Mouse (Mus musculus) bone marrow, adult 2 months (tissue): ENCODE results near the gene Fgf15. TPM values are rescaled to one million over a fixed set of nuclear protein-coding genes. Genes with fewer than 3 reads are reported as not detected.

Experiments used
- H3K27ac ChIP-seq: fragments of 200-500 bp; 2 replicates; pipeline ENCODE4 v1.5.1; 2012; ENCODE audit warnings: low read depth, mild to moderate bottlenecking, control low read depth, inconsistent platforms, low read length; ENCODE audit not compliant: control insufficient read depth, poor library complexity, insufficient read depth
- H3K4me1 ChIP-seq: fragments of 200-500 bp; 2 replicates; pipeline ENCODE4 v1.6.1; 2011; ENCODE audit warnings: low read length; ENCODE audit not compliant: control insufficient read depth, insufficient read depth
- H3K4me3 ChIP-seq: fragments of 200-500 bp; replicated peaks from 2 replicates; pipeline ENCODE3; 2011; ENCODE audit warnings: mild to moderate bottlenecking, low read depth, low read length, control low read depth; ENCODE audit not compliant: control insufficient read depth
- CTCF ChIP-seq: fragments of 200-500 bp; IDR thresholded peaks from 2 replicates; pipeline ENCODE4 v1.5.1; 2011; ENCODE audit warnings: low read length, control low read depth; ENCODE audit not compliant: control insufficient read depth, insufficient read depth
- POLR2A ChIP-seq: fragments of 200-500 bp; IDR thresholded peaks from 2 replicates; pipeline ENCODE4 v1.6.1; 2011; ENCODE audit warnings: low read depth, mild to moderate bottlenecking, control low read depth, low read length, borderline replicate concordance; ENCODE audit not compliant: control insufficient read depth
- WGBS: fragments of 180-500 bp; shearing (Covaris S2); methylation state at CpG from one replicate; pipeline ENCODE4 v1.1.7; 2018; 5-methylcytosine and 5-hydroxymethylcytosine counted together
- polyA plus RNA-seq: library from polyadenylated mRNA; stranded (reverse); fragments of >200 nt; gene quantifications from 2 replicates; pipeline ENCODE4 v1.2.4, GENCODE M21; 2011; ENCODE audit warnings: low replicate concordance; ENCODE audit not compliant: missing spikeins, insufficient read depth, insufficient read length

The Fgf15 gene
- polyA plus RNA-seq, 1 experiment: not detected

- no peak overlapping the region for H3K27ac ChIP-seq
- H3K4me3 ChIP-seq: peak overlapping the region; percentile 42
- H3K4me1 ChIP-seq: peaks cover under 1% of the 10 kb centered on the region; the same call in 1 of the 2 replicates
- WGBS: 1% methylated on average over 20 of the region's 20 CpGs
- TF ChIP-seq CTCF (peak; percentile 95), POLR2A (no peak)
Observed at GRCm38 (mm10) chr7:144937490-144937889, 41.2 kb downstream of the Fgf15 start.

GRCm38 (mm10) chr7:144937899-144938517 lies 41.7 kb downstream of the Fgf15 start:
- peak overlapping the region; percentile 42 for H3K4me3 ChIP-seq
- TF ChIP-seq CTCF (no peak), POLR2A (no peak)
- under 1% methylated on average over 39 of the region's 39 CpGs for WGBS
- no peak overlapping the region for H3K27ac ChIP-seq
- no peaks in the 10 kb centered on the region; the same call in 1 of the 2 replicates for H3K4me1 ChIP-seq

GRCm38 (mm10) chr7:144938661-144939343 lies 42.5 kb downstream of the Fgf15 start:
- 1% methylated on average over 32 of the region's 32 CpGs for WGBS
- no peak overlapping the region for H3K27ac ChIP-seq
- H3K4me1 ChIP-seq: no peaks in the 10 kb centered on the region; the same call in 1 of the 2 replicates
- TF ChIP-seq POLR2A: no peak
- no peak for TF ChIP-seq CTCF
- peak overlapping the region; percentile 50 for H3K4me3 ChIP-seq

- no peak within 1 kb of the TSS for H3K27ac ChIP-seq
- TF ChIP-seq POLR2A (no peak), CTCF (no peak)
- WGBS: under 1% methylated on average over 42 of the region's 45 CpGs
- H3K4me3 ChIP-seq: peak within 1 kb of the TSS; percentile 50
- H3K4me1 ChIP-seq: no peaks in the 10 kb centered on the region; the same call in 1 of the 2 replicates
Observed at GRCm38 (mm10) chr7:144939344-144940002, 43.1 kb downstream of the Fgf15 start, which contains the start of gene Ccnd1. Gene Ccnd1, minus strand, starts transcription at chr7:144939925.

DNA sequence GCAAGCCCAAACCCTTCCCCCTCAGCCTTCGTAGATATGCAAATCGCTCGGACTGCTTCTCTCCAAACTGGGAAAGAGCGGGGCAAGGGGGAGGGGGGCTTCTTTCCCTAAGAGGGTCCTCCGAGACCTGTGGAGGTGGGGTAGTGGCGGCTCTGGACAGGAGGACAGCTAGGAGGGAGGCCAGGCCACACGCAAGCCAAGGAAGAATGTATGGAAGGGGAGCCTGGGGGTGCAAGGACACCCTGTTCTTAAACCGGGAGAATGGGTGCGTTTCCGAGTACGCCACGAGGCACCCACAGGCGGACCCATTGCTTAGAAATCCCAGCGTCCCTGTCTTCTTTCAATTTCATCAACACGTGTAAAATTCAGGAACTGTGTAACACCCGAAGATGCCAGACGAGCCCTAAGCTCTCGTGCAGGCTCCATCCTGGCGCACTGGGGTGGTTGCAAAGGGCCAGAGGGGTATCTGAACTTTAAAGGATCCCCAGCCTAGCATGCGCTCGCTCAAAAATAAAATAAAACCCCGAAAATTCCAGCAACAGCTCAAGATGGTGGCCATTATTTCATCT lies 43.8 kb downstream of the Fgf15 start:
- 1% methylated on average over 22 of the region's 22 CpGs for WGBS
- no peaks in the 10 kb centered on the region; the same call in 1 of the 2 replicates for H3K4me1 ChIP-seq
- H3K4me3 ChIP-seq: no peak overlapping the region
- no peak overlapping the region for H3K27ac ChIP-seq
- TF ChIP-seq POLR2A (no peak), CTCF (no peak)

GRCm38 (mm10) chr7:144940585-144940984 lies 44.3 kb downstream of the Fgf15 start:
- WGBS: 2% methylated on average over 11 of the region's 11 CpGs
- TF ChIP-seq POLR2A (no peak), CTCF (no peak)
- Histone ChIP-seq H3K4me1 (no peaks in the 10 kb centered on the region; the same call in 1 of the 2 replicates), H3K4me3 (no peak overlapping the region), H3K27ac (no peak overlapping the region)

- Histone ChIP-seq H3K4me3 (peak overlapping the region; percentile 27), H3K4me1 (no peaks in the 10 kb centered on the region; the same call in 1 of the 2 replicates), H3K27ac (no peak overlapping the region)
- WGBS: under 1% methylated on average over 39 of the region's 39 CpGs
- TF ChIP-seq CTCF (no peak), POLR2A (no peak)
Observed at GRCm38 (mm10) chr7:144941242-144941831, 45.0 kb downstream of the Fgf15 start.
